Mouse (Mus musculus) spleen, adult 18-20 months (tissue): ENCODE data around the gene Dgkg.

Experiments used
- DNase-seq, 2 experiments: peaks; one replicate each; pipeline ENCODE4 v3.0.0; 2022; ENCODE audit warnings: mixed read lengths in 2 of 2

Dgkg gene

DNA sequence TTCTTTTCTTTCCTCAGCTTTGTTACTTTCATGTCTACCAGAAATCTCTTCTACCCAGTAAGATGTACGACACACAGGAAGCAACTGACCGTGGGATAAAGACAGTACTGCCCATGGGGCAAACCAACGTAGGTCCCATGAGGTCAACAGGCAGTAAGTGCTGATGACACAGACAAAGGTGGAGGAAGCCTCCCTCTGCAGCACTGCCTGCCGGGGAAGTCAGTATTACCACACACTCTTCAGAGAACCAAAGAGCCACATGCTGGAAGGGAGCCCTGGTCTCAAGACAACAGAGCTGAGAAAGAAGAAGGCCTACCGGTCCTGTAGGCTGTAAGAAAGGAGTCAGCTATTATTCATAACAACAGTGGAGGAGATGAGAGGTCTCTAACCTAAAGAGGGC lies 67.4 kb downstream of the Dgkg start:
- DNase-seq = no peak

- DNase-seq = no peak
These were observed 70.7 kb downstream of the Dgkg start for GRCm38 (mm10) chr16:22586151-22586836.

- DNase-seq = no peak
These were observed 71.5 kb downstream of the Dgkg start for GRCm38 (mm10) chr16:22585523-22585922.

DNA sequence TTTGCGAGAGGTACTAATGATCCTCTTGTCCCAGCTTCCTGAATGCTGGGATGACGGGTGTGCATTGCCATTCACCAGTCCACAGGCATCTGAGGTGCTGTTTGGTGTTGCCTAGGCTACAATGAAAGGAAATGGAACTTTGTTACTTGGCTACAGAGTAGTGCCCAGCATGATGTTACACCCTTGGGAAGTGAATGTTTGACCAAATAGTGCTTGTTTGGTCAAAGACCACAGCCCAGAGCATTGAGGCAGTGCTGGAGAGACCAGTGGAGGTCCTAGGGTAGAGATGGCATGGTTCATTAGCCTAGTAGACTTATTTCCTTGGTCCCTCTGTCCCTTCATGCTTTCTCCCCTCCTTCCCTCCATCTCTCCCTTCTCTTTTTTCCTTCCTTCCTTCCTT lies 73.6 kb downstream of the Dgkg start:
- DNase-seq = no peak

DNA sequence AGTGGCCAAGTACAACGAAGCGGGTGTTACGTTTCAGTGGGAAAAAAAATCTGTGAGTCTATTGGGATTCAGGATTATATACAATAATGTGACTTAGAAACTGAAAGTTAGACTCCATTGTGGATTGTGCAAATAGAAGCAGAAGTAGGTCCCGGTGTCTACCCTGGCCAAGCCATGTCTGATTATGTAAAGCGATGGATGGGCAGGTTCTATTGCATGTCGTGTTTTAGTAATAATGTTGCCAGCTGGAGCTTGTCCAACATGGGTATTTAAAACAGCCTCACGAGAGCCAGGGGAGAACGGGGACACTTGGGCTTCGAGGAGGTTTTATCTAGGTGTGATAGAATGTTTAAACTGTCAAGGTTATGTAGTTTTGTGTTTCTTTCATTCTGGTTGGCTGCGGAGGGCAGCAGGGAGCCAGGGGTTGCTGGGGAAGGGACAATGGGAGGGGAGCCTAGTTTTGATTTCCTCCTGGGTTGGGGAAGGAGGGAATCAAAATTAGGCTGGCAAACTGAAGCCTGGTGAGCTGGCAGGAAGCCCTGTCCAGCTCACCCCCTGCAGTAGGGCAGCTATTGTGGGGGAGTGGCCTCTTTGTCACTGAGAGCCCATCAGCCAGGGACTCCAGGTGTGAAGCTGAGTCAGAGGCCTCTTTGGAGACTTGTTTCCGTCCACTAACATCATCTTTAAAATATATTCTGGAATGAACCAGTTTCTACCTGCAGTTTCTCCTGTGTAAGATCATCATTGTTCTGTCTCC lies 74.7 kb downstream of the Dgkg start:
- no peak for DNase-seq

- DNase-seq = no peak
These were observed 76.9 kb downstream of the Dgkg start for GRCm38 (mm10) chr16:22580103-22580502.

DNA sequence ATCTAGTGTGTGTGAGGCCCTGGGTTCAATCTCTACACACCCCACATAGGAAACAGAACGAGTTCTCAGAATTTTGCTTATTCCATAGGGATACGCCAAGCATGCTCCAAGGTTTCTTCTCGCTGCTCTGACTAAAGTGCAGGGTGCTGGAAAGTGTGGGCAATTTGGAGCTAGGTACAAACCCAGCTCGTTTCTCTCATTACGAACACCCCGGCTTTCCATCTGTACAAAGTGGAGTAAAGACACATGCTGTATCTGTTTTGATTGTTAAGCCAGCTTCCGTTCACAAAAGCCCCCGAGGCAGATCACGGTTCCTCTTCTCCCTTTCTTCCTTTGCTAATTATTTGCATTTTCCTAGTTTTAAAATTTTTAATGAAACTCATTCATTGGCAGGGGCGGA lies 78.1 kb downstream of the Dgkg start:
- no peak for DNase-seq

- DNase-seq = no peak
These were observed 79.4 kb downstream of the Dgkg start for GRCm38 (mm10) chr16:22577656-22578055.

GRCm38 (mm10) chr16:22574164-22574563 lies 82.9 kb downstream of the Dgkg start:
- DNase-seq = no peak

GRCm38 (mm10) chr16:22572641-22573341 lies 84.2 kb downstream of the Dgkg start:
- DNase-seq = no peak

DNA sequence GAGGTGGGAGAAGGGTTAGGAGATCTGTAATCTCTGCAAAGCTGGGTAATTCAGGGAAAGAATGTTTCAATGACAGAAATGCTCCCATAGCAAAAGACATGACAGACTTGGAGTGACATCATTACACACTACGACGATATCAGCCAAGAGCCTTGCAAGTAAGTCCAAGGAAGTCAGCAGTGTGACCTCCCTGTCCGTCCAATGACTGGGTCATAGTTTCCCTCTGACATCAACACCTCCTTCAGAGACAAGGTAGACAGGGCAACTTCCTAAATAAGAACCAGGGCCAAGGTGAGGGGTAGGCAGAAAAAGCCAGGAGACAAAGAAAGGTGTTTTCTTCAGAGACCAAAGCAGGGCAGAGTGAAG lies 92.1 kb downstream of the Dgkg start:
- DNase-seq = no peak

DNA sequence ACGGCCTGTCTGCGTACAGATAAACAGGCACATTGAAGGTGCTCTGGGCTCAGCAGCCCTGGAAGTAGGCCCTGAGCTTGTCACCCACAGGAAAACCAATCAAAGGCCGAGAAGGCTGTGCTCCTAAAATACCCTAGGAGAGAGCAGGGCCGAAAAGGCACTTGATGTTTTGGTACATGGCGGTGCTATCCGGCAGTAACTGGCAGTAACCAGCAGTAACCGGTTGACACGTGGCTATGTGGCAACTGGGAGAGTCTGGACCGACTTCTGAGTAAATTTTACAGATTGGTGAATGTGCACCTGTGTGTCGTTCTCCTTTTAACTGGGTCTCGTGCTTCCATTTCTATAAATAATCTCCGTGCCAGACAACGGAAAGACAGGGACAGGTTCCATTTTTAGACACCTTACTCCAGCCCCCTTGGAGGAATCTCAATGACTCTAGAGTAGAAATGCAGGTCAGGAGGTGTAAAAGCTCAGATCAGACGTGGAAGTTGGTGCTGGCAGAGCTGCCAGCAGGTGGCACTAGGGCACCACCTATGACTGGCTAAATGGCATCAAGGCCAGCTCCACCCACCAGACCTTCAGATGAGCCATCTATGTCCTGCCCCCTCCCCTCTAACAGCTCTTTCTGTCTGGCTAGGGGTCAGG lies 92.6 kb downstream of the Dgkg start:
- peak; percentile 17 to 65 for DNase-seq

DNA sequence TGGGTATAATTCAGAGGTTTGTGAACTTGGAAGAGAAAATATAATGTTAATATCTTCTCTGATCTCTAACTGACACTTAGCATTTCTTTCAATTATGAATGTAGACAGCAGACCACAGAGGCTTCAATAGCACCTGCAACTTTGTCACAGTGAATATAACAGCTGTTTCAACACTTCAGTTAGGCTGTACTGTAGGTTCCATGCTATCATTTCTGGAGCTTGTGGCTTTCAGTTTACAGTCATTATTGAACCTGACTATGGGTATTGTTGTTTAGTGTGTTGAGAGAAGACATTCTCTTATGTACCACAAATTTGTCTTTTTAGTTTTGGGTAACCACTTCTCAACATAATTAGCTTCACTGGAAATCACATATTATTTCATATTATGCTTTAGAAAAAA lies 93.4 kb downstream of the Dgkg start:
- DNase-seq = no peak

DNA sequence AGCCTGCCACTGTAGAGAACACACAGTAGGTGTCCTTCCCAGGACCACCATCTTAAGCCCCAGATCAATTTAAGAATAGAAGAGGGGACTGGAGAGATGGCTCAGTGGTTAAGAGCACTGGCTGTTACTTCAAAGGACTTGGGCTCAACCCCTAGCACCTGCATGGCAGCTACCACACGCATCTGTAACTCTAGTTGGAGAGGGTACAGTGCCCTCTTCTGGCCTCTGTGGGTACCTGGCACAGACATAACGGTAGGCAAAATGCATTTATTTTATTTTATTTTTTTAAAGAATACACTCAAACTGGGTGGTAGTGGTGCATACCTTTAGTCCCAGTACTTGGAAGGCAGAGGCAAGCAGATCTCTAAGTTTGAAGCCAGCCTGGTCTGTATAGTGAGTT lies 102.0 kb downstream of the Dgkg start:
- DNase-seq = no peak

DNA sequence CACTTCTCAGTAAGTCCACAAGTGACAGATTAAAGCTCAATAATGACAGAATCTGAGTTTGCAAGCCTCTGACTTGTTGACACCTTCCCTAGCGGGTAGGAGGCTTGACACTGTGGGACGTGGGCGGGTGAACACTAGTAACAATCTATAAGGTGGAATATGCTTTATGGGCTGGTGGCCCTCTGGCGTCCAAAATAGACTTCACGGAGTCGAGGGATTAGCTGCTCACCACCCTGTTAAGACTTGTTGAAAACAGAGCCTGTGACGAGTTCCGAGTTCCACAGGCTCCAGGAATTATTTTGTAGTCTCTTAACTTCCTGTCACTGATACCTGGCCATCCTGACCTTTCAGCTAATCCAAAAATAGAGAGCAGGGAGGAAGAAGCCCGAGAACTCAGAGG lies 104.7 kb downstream of the Dgkg start:
- no peak for DNase-seq

DNA sequence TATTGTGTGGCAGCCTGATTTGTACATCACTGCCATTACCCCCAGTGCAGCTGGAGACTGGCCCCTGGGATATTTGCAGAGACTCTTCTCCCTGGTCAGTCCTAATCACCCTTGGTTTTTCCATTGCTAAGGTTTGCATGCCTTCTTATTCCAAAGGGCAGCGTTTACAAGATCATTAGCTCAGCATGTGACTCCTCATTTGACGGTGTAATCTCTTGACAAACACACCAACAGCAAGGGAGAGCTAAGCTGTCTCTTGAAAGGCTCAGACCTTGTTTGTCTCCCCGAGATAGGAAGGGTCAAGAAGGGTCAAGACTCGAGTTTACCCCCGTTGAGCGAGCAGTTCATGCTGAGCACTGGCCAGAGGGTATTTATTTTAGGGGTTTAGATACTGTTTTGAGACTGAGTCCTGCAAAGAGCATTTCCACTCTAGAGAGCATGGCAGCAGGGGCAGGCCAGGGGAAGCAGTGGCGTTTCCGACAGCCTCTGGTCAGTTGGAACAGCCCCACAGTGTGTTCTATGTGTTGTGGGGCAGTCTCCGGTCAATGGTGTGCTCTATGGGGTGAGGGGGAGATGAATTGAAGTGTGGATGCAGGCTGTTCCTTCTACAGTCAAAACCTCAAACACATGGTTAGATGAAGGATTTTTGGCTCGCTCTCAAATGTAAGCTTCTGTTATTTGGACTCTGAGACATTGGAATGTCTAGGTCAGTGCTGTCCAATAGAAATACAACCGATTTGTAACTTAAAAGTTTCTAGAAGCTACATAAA lies 105.6 kb downstream of the Dgkg start:
- no peak for DNase-seq

- DNase-seq = no peak
These were observed 107.7 kb downstream of the Dgkg start for GRCm38 (mm10) chr16:22549346-22549745.

GRCm38 (mm10) chr16:22548167-22549080 lies 108.6 kb downstream of the Dgkg start:
- peak; percentile 64 to 81 for DNase-seq

DNA sequence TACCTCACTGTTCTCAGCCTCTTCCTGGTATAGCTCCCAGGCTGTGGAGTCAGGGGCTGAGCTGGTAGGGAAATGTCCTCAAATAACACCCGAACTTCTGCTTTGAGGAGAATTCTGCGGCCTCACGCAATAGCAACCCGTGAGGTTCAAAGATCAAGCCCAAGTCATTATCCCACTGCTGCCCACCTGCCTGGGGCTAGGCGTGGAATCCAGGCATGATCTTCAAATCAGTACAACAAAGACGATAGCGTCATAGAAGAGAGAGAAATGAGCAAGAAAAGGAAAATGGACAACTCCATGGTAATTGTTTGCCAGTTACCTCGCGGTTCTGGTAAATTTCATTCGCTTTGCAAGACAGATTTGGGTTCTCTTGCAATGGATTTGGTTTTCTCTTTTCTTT lies 109.3 kb downstream of the Dgkg start:
- peak in 1 of 2 experiments; percentile 10 for DNase-seq

- peak in 1 of 2 experiments; percentile 22 for DNase-seq
These were observed 111.2 kb downstream of the Dgkg start for GRCm38 (mm10) chr16:22545799-22546198.

DNA sequence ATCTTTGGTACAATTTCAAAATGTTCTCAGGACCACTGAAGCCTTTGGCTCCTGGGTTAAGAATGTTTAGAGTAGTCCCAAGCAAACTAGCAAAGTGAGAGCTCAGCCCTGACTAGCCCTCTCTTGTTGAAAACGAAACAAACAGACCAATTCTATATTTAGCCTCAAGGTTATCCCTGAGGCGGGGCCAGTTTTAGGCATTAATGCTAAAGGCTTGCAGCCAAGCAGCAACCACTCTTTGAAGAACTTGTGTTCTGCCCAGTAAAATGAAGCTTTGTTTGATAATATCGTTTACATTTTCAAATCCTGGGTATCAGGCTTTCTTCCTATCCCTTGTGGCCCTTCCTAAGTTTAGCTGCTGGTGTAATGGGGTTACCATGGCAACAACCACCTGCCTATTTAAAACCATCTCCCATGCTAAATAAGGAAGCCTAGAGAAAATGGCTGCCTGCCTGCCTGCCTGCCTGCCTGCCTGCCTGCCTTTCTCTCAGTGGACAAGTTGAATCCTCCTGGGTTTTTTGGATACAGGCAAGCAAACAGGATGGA lies 111.9 kb downstream of the Dgkg start:
- no peak for DNase-seq
